Mouse (Mus musculus) thymus, adult 2 months (tissue): ENCODE data around the gene Hinfp. TPM values are rescaled to one million over a fixed set of nuclear protein-coding genes. Genes with fewer than 3 reads are reported as not detected.
A peak's percentile ranks its signal among the peaks of the same experiment; 100 is the strongest.
"Not testable (repeated sequence)": the region's sequence is repeated elsewhere in the genome, so short reads cannot be mapped to it uniquely, and the experiment has no call there.

Experiments
- DNase-seq: peaks from one replicate; pipeline ENCODE4 v3.0.0; 2021
- H3K27ac ChIP-seq: fragments of 200-500 bp; 2 replicates; pipeline ENCODE4 v1.5.1; 2012; ENCODE audit warnings: low read length, control low read depth; ENCODE audit not compliant: control insufficient read depth, insufficient read depth
- H3K27me3 ChIP-seq: fragments of 200-500 bp; 2 replicates; pipeline ENCODE4 v1.6.1; 2012; ENCODE audit warnings: mild to moderate bottlenecking, low read length, moderate library complexity, mixed read lengths; ENCODE audit not compliant: control insufficient read depth, insufficient read depth
- H3K36me3 ChIP-seq: fragments of 200-500 bp; 2 replicates; pipeline ENCODE4 v1.6.1; 2012; ENCODE audit warnings: mild to moderate bottlenecking, low read length, moderate library complexity; ENCODE audit not compliant: control insufficient read depth, insufficient read depth
- H3K4me1 ChIP-seq: fragments of 200-500 bp; replicated peaks from 2 replicates; pipeline ENCODE4 v1.6.1; 2012; ENCODE audit warnings: low read length; ENCODE audit not compliant: control insufficient read depth, insufficient read depth
- H3K4me3 ChIP-seq: fragments of 200-500 bp; 2 replicates; pipeline ENCODE4 v1.5.1; 2012; ENCODE audit warnings: mild to moderate bottlenecking, low read length, control low read depth, moderate library complexity; ENCODE audit not compliant: control insufficient read depth, insufficient read depth
- CTCF ChIP-seq: fragments of 200-500 bp; IDR thresholded peaks from 2 replicates; pipeline ENCODE4 v1.5.1; 2012; ENCODE audit warnings: mild to moderate bottlenecking, control low read depth, low read length, moderate library complexity, borderline replicate concordance; ENCODE audit not compliant: control insufficient read depth, poor library complexity, insufficient read depth; ENCODE audit errors: extremely low read depth
- POLR2A ChIP-seq: fragments of 200-500 bp; IDR thresholded peaks from 2 replicates; pipeline ENCODE4 v1.6.1; 2012; ENCODE audit warnings: mild to moderate bottlenecking, low read length, control low read depth, moderate library complexity; ENCODE audit not compliant: control insufficient read depth, poor library complexity, insufficient read depth; ENCODE audit errors: extremely low read depth
- WGBS: fragments of 180-500 bp; shearing (Covaris S2); methylation state at CpG from one replicate; pipeline ENCODE4 v1.1.7; 2018; 5-methylcytosine and 5-hydroxymethylcytosine counted together
- polyA plus RNA-seq: library from polyadenylated mRNA; depleted of rRNA; stranded (reverse); fragments of >200 nt; gene quantifications from 2 replicates; pipeline ENCODE4 v1.2.3, GENCODE M21; 2012

The Hinfp gene
- polyA plus RNA-seq, 1 experiment = 71.1 TPM

- peaks cover 12% of the 10 kb centered on the region for H3K4me1 ChIP-seq
- no peak for TF ChIP-seq CTCF
- TF ChIP-seq POLR2A = no peak
- H3K36me3 ChIP-seq = peaks cover 48% of the 10 kb centered on the region
- 95% methylated on average over 19 of the region's 19 CpGs for WGBS
- DNase-seq = no peak
- H3K4me3 ChIP-seq = no peak overlapping the region
- no peaks in the 10 kb centered on the region for H3K27me3 ChIP-seq
- H3K27ac ChIP-seq = no peak overlapping the region
Measured at GRCm38 (mm10) chr9:44313476-44314256, 8.2 kb upstream of the Hinfp start.

GRCm38 (mm10) chr9:44311136-44312134, 6.0 kb upstream of the Hinfp start:
- H3K4me3 ChIP-seq = no peak overlapping the region
- TF ChIP-seq POLR2A = no peak
- no peak for TF ChIP-seq CTCF
- 88% methylated on average over 27 of the region's 27 CpGs for WGBS
- no peak for DNase-seq
- H3K27ac ChIP-seq = no peak overlapping the region
- H3K36me3 ChIP-seq = peaks cover 48% of the 10 kb centered on the region
- peaks cover 12% of the 10 kb centered on the region for H3K4me1 ChIP-seq
- no peaks in the 10 kb centered on the region for H3K27me3 ChIP-seq

- TF ChIP-seq CTCF (no peak), POLR2A (no peak)
- DNase-seq = no peak
- no peak overlapping the region for H3K4me3 ChIP-seq
- no peak overlapping the region for H3K27ac ChIP-seq
- peaks cover 15% of the 10 kb centered on the region for H3K4me1 ChIP-seq
- no peaks in the 10 kb centered on the region for H3K27me3 ChIP-seq
- 92% methylated on average over 10 of the region's 10 CpGs for WGBS
- H3K36me3 ChIP-seq = peaks cover 42% of the 10 kb centered on the region
Measured at GRCm38 (mm10) chr9:44310750-44311135, 5.3 kb upstream of the Hinfp start.

- H3K4me3 ChIP-seq = no peak overlapping the region
- no peak overlapping the region for H3K27ac ChIP-seq
- TF ChIP-seq POLR2A = no peak
- no peak for TF ChIP-seq CTCF
- peaks cover 15% of the 10 kb centered on the region for H3K4me1 ChIP-seq
- peaks cover 32% of the 10 kb centered on the region for H3K36me3 ChIP-seq
- WGBS = 93% methylated on average over 3 of the region's 3 CpGs
- no peak for DNase-seq
- H3K27me3 ChIP-seq = no peaks in the 10 kb centered on the region
Measured at GRCm38 (mm10) chr9:44309756-44310155, 4.3 kb upstream of the Hinfp start.

- TF ChIP-seq POLR2A (no peak), CTCF (no peak)
- Histone ChIP-seq H3K4me1 (peaks cover 17% of the 10 kb centered on the region), H3K4me3 (no peak overlapping the region), H3K36me3 (peaks cover 13% of the 10 kb centered on the region), H3K27me3 (no peaks in the 10 kb centered on the region), H3K27ac (peak overlapping the region; percentile 93)
- 76% methylated on average over 2 of the region's 2 CpGs for WGBS
- DNase-seq = peak; percentile 41
Measured at GRCm38 (mm10) chr9:44307248-44307647, 1.8 kb upstream of the Hinfp start.

GRCm38 (mm10) chr9:44306532-44306931, 1.1 kb upstream of the Hinfp start:
- WGBS = 91% methylated on average over 6 of the region's 6 CpGs
- Histone ChIP-seq H3K36me3 (peaks cover 16% of the 10 kb centered on the region), H3K4me3 (no peak overlapping the region), H3K4me1 (peaks cover 17% of the 10 kb centered on the region), H3K27ac (peak overlapping the region; percentile 93), H3K27me3 (no peaks in the 10 kb centered on the region)
- no peak for DNase-seq
- no peak for TF ChIP-seq CTCF
- no peak for TF ChIP-seq POLR2A

- DNase-seq = not testable (repeated sequence)
Measured at GRCm38 (mm10) chr9:44300001-44300400, 5.5 kb downstream of the Hinfp start.

More at GRCm38 (mm10) chr9:44300001-44300400, 5.5 kb downstream of the Hinfp start:
- not testable (repeated sequence) for H3K27me3 ChIP-seq, H3K27ac ChIP-seq, H3K4me3 ChIP-seq, H3K4me1 ChIP-seq
- peaks cover 67% of the 10 kb centered on the region for H3K36me3 ChIP-seq
- 97% methylated on average over 3 of the region's 3 CpGs for WGBS
